Mouse (Mus musculus) C2C12 (cell line): ENCODE results near the gene Trpm8.

ENCODE experiments used
- CTCF ChIP-seq: IDR thresholded peaks from one replicate; pipeline ENCODE4 v1.5.1; 2011; ENCODE audit not compliant: control insufficient read depth, insufficient read depth, insufficient read length
- USF1 ChIP-seq: IDR thresholded peaks from one replicate; pipeline ENCODE4 v1.6.1; 2011; ENCODE audit warnings: low read depth, mild to moderate bottlenecking, control low read depth, moderate library complexity

DNA sequence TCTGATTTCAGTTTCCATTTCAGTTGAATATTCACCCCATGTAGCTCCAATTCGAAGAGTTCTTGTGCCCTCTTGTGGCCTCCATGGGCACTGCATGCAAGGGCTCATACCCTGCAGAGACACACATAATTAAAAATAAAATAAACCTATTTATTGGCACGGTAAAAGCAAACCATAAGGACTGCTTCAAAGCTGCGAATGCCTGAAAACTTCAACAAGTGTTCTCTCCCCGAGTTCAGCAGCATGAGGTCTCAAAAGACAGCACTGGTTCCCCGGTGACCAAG, 10.2 kb downstream of the Trpm8 start:
- peak; percentile 62 for TF ChIP-seq CTCF
- no peak for TF ChIP-seq USF1
